Mouse (Mus musculus) stomach, postnatal 0 days (tissue): Measurements from ENCODE around the gene 1700010B08Rik. TPM values are rescaled to one million over a fixed set of nuclear protein-coding genes. Genes with fewer than 3 reads are reported as not detected.

Source experiments
- ATAC-seq: fragments of 200-750 bp; cut with Nextera tagmentation; 2 replicates; pipeline ENCODE4 v1.8.0; 2017; ENCODE audit not compliant: low FRiP score, low TSS enrichment
- DNase-seq: peaks from one replicate; pipeline ENCODE4 v3.0.0-alpha.2; 2016; ENCODE audit warnings: low spot score
- H3K27ac ChIP-seq: fragments of 300-500 bp; sonication (generic); replicated peaks from 2 replicates; pipeline ENCODE4 v1.5.1; 2014; ENCODE audit warnings: mild to moderate bottlenecking, control low read depth
- H3K27me3 ChIP-seq: fragments of 300-500 bp; sonication (generic); 2 replicates; pipeline ENCODE4 v1.6.1; 2014; ENCODE audit warnings: low read length; ENCODE audit not compliant: control insufficient read depth, insufficient read depth
- H3K36me3 ChIP-seq: fragments of 300-500 bp; sonication (generic); 2 replicates; pipeline ENCODE4 v1.6.1; 2014; ENCODE audit warnings: low read length, mixed read lengths; ENCODE audit not compliant: control insufficient read depth, insufficient read depth
- H3K4me1 ChIP-seq: fragments of 300-500 bp; sonication (generic); replicated peaks from 2 replicates; pipeline ENCODE4 v1.6.1; 2014; ENCODE audit warnings: antibody characterized with exemption; ENCODE audit not compliant: control insufficient read depth, insufficient read depth
- H3K4me2 ChIP-seq: fragments of 300-500 bp; sonication (generic); replicated peaks from 2 replicates; pipeline ENCODE4 v1.6.1; 2014; ENCODE audit warnings: low read depth, mild to moderate bottlenecking, control low read depth, moderate library complexity
- H3K4me3 ChIP-seq: fragments of 300-500 bp; sonication (generic); 2 replicates; pipeline ENCODE4 v1.5.1; 2014; ENCODE audit warnings: low read depth, low read length, control low read depth
- H3K9ac ChIP-seq: fragments of 300-500 bp; sonication (generic); 2 replicates; pipeline ENCODE4 v1.6.1; 2014; ENCODE audit warnings: mild to moderate bottlenecking, low read length, control low read depth, mixed read lengths
- H3K9me3 ChIP-seq: fragments of 300-500 bp; sonication (generic); 2 replicates; pipeline ENCODE4 v1.6.1; 2016; ENCODE audit warnings: low read length; ENCODE audit not compliant: control insufficient read depth
- CTCF ChIP-seq: IDR thresholded peaks from 2 replicates; pipeline ENCODE4 v1.5.1; 2016; ENCODE audit warnings: antibody characterized with exemption, low read depth, mild to moderate bottlenecking, moderate library complexity
- EP300 ChIP-seq: optimal IDR thresholded peaks from 2 replicates; pipeline ENCODE3; 2016; ENCODE audit warnings: antibody characterized with exemption
- WGBS: fragments of 180-500 bp; shearing (Covaris S2); extraction: QIAGEN DNeasy Blood & Tissue Kit; methylation state at CpG from one replicate; pipeline ENCODE4 v1.1.7; 2014; 5-methylcytosine and 5-hydroxymethylcytosine counted together
- polyA plus RNA-seq: library from polyadenylated mRNA; unstranded; fragments of >200 nt; fragmentation: Nextera tagmentation; extraction: Ambion mirVana; gene quantifications from 2 replicates; pipeline ENCODE4 v1.2.1, GENCODE M21; 2015

The 1700010B08Rik gene
- polyA plus RNA-seq, 1 experiment from 2014 or later = not detected

DNA sequence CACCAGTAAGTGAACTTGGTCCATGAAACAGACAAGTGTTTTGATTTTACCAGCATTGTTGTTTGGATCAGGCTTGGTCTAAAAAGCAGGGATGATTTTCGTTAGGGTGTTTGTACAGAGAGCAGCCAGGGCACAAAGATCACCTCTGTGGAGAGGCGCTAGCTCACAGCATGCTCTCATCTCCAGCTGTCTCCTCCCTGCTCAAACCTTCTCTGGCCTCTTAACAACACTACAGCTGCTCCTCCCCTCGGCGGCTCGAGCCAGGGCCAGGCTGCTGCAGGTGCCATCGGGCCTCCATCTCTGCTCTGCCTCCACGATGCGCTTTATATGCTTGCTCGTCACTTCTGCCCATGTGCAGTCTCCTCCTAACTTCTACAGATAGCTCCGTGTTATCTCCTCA lies 36.4 kb upstream of the 1700010B08Rik start:
- Histone ChIP-seq H3K27ac (no peak overlapping the region), H3K9me3 (no peaks in the 10 kb centered on the region), H3K27me3 (no peaks in the 10 kb centered on the region), H3K4me3 (no peak overlapping the region), H3K36me3 (no peaks in the 10 kb centered on the region), H3K4me2 (no peak overlapping the region), H3K4me1 (no peaks in the 10 kb centered on the region), H3K9ac (no peak overlapping the region)
- DNase-seq (no peak), ATAC-seq (no peak)
- WGBS = 60% methylated on average over 10 of the region's 10 CpGs
- no peak for TF ChIP-seq CTCF
- no peak for TF ChIP-seq EP300

DNA sequence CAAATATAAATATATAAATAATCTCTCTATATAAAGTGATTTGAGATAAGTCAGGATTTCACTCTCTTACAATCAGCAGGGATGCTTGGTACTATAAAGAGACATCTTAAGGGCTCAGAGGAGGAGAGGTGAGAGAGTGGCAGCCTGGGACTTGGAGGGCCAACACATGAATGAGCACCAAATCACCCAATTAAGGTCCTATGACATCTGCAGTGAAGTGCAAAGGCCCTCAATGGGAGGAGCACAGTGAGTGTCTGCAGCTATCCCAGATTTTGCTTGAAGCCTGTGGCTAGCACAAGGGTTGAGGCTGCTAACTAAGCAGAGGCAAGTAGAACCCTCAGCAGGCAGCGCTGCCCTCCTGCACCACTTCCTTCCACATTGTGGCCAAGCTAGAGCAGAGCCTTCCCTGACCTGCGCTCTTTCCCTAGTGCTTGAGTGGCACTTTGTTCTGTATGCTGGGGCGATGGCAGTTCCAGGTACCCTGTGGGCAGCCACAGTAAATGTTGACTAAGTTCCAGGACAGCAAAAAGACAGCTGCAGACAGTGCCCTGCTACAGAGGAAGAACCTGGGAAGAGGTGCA lies 33.3 kb upstream of the 1700010B08Rik start:
- WGBS = 93% methylated on average over 3 of the region's 3 CpGs
- H3K27me3 ChIP-seq = no peaks in the 10 kb centered on the region
- H3K9me3 ChIP-seq = no peaks in the 10 kb centered on the region
- H3K4me2 ChIP-seq = no peak overlapping the region
- H3K36me3 ChIP-seq = peaks cover 14% of the 10 kb centered on the region
- TF ChIP-seq CTCF = no peak
- TF ChIP-seq EP300 = no peak
- no peak overlapping the region for H3K9ac ChIP-seq
- H3K4me3 ChIP-seq = no peak overlapping the region
- no peak overlapping the region for H3K27ac ChIP-seq
- DNase-seq (no peak), ATAC-seq (no peak)
- H3K4me1 ChIP-seq = no peaks in the 10 kb centered on the region

GRCm38 (mm10) chr2:173687363-173687762 lies 31.9 kb upstream of the 1700010B08Rik start:
- H3K36me3 ChIP-seq = peaks cover 14% of the 10 kb centered on the region
- H3K4me3 ChIP-seq = no peak overlapping the region
- H3K27ac ChIP-seq = no peak overlapping the region
- no peak overlapping the region for H3K9ac ChIP-seq
- no peaks in the 10 kb centered on the region for H3K4me1 ChIP-seq
- no peaks in the 10 kb centered on the region for H3K9me3 ChIP-seq
- DNase-seq (no peak), ATAC-seq (no peak)
- 85% methylated on average over 5 of the region's 5 CpGs for WGBS
- TF ChIP-seq CTCF = no peak
- TF ChIP-seq EP300 = no peak
- H3K27me3 ChIP-seq = no peaks in the 10 kb centered on the region
- H3K4me2 ChIP-seq = no peak overlapping the region

DNA sequence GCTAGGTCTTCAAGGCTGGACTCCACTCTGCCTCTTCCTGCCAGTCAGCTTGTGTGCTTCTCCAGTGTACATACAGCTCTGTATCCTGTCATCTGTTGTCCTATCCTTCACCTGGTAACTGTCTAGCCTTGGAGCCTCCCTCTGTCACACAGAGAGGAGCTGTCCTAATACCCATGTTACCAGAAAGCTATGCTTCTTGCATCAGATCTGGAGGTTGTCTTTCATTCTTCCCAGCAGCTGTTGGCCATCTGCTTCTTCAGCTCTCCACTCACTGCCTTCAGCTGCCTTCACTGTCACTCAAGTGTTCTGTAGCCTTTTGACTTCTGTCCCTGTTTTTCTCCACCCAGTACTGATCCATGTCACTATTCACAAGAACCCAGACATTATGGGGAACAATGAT lies 29.4 kb upstream of the 1700010B08Rik start:
- Histone ChIP-seq H3K27me3 (no peaks in the 10 kb centered on the region), H3K4me2 (no peak overlapping the region), H3K9me3 (no peaks in the 10 kb centered on the region), H3K4me1 (no peaks in the 10 kb centered on the region), H3K4me3 (no peak overlapping the region), H3K27ac (no peak overlapping the region), H3K9ac (no peak overlapping the region), H3K36me3 (peaks cover 15% of the 10 kb centered on the region)
- no peak for DNase-seq
- no peak for ATAC-seq
- TF ChIP-seq EP300 (no peak), CTCF (no peak)

DNA sequence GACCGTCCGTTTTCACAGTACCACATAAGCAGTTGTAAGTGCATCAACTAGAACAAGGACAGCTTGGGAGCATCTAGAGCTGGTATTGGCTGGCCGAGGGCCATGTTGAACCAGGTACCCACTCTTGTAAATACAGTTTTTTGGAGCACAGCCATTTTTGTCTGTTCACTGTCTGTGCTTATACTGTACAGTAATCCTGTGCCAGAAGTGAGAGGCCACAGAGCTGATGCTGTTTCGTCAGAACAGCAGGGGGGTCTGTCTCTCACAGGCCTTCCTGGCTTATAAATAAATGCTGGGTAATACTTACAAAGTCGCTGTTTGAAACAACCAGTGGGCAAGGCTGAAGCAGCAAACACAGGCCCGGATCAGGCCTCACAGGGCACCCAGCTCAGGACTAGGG lies 27.5 kb upstream of the 1700010B08Rik start:
- DNase-seq = no peak
- WGBS = 71% methylated on average over 6 of the region's 6 CpGs
- Histone ChIP-seq H3K27ac (no peak overlapping the region), H3K27me3 (no peaks in the 10 kb centered on the region), H3K4me3 (no peak overlapping the region), H3K36me3 (peaks cover 16% of the 10 kb centered on the region), H3K4me2 (no peak overlapping the region), H3K9me3 (no peaks in the 10 kb centered on the region), H3K9ac (no peak overlapping the region), H3K4me1 (no peaks in the 10 kb centered on the region)
- no peak for TF ChIP-seq CTCF
- no peak for TF ChIP-seq EP300
- no peak for ATAC-seq

DNA sequence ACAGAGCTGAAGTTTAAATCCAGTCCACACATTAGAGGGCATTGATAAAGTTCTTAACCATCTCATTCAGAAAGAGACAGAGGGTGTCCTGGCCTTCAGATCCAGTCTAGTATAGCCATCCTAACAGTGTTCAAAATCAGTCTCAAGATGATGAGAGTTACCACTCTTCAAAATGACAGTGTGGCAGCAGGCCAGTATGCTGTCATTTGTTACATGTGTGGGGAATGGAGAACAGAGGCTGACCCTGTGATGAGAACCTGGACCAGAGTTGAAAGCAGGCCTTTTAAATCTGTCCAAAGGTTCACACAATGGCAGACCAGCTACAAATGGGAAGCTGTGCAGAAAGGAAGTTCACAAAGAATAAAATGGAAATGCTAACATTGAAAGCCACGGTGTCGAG lies 26.5 kb upstream of the 1700010B08Rik start:
- Histone ChIP-seq H3K9me3 (no peaks in the 10 kb centered on the region), H3K4me1 (no peaks in the 10 kb centered on the region), H3K9ac (no peak overlapping the region), H3K4me2 (no peak overlapping the region), H3K27me3 (no peaks in the 10 kb centered on the region), H3K27ac (no peak overlapping the region), H3K36me3 (peaks cover 22% of the 10 kb centered on the region), H3K4me3 (no peak overlapping the region)
- TF ChIP-seq EP300 = no peak
- no peak for TF ChIP-seq CTCF
- WGBS = 94% methylated on average over 2 of the region's 2 CpGs
- no peak for DNase-seq
- no peak for ATAC-seq
